Mouse (Mus musculus) adipose tissue, adult 10 weeks (tissue): ENCODE data around the gene Rfx2. TPM values are rescaled to one million over a fixed set of nuclear protein-coding genes. Genes with fewer than 3 reads are reported as not detected.

ENCODE experiments used
- polyA plus RNA-seq: library from polyadenylated mRNA; stranded (reverse); fragments of 350-450 nt; fragmentation: Illumina TruSeq; extraction: RNeasy Lipid Tissue Mini Kit (QIAGEN cat#74804); gene quantifications from one replicate; pipeline ENCODE4 v1.2.3, GENCODE M21; 2014; ENCODE audit warnings: low read depth, low replicate concordance

Gene Rfx2
- 12.6 TPM for polyA plus RNA-seq

DNA sequence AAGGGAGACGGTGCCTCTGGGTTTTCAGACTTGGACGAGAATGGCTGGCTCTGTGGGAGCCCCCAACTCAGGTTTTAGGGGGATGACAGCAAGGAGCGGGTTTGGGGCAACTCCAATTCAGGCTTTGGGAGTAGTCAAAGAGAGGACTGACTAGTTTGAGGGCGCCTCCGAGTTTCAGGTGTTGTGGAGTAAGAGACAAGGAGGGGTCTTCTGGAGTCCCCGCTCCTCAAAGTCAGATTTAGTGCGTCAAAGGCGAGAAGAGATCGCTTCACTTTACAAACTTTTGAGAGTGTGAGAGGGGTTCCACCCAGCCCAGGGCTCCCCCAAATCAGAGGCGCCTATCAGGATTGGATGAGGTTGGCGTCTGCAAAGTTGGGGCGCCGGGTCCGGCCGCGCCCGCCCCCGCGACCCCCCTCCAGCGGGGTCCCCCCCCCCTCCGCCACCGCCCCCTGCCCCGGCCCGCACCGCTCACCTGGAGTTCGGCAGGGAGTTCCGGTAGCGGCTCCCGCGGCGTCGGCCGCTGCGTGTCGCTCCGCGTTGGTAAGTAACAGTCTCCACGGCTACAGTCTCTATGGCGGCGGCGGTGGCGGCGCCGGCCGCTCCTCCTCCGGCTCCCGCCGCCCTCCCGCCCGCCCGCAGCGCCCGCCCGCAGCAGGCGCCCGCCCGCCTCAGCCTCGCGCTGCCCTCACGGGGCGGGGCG, at the start of gene Rfx2:
TSS of gene Rfx2 (minus strand) at position 603 of the 700 bp plus-strand sequence.

GRCm38 (mm10) chr17:56874936-56875651, 44.3 kb upstream of the Rfx2 start, which contains the start of gene 1700061G19Rik:
Gene 1700061G19Rik (plus strand): TSS chr17:56875477.

DNA sequence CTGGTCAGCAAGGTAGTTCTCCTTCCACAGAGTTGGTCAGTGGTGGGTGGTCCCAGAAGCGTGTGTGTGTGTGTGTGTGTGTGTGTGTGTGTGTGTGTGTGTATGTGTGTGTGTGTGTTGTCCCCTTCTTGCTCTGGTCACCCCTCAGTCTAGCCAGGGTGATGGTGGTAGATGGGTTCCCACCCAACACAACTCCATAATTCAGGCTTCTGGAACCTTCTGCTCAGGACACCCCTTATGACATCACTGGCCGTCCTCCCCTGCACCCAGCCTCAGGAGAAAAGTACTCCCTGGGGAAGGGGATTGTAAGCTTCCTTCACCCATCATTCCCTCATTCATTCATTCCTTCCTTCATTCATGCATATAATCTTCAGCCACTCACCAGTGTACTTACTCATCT, 43.4 kb upstream of the Rfx2 start, which contains the start of gene Acsbg2:
TSS of gene Acsbg2 (minus strand) at position 211 of the 400 bp plus-strand sequence.

DNA sequence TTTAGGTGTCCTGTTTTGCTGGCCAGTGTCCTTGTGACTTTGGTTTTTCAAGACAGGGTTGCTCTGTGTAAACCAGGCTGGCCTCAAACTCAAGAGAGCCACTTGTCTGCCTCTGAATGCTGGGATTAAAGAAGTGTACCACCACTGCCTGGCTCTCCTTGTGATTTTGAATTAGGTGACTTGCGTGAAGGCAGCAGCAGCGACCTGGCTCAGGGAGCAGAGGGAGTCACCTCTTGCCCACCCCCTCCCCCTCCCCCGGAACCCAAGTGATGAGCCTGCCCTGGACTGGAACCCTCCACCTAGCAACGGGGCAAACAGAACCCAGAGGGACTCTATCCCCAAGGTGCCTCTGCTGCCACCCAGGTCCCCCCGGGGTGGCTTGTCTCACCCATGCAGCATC, 60.9 kb downstream of the Rfx2 start, which contains the start of gene Prr22:
TSS of gene Prr22 (plus strand) at position 301 of the 400 bp plus-strand sequence.

GRCm38 (mm10) chr17:56764474-56765354, 66.1 kb downstream of the Rfx2 start, which contains the start of gene Dus3l:
Gene Dus3l (plus strand): TSS chr17:56764757.

DNA sequence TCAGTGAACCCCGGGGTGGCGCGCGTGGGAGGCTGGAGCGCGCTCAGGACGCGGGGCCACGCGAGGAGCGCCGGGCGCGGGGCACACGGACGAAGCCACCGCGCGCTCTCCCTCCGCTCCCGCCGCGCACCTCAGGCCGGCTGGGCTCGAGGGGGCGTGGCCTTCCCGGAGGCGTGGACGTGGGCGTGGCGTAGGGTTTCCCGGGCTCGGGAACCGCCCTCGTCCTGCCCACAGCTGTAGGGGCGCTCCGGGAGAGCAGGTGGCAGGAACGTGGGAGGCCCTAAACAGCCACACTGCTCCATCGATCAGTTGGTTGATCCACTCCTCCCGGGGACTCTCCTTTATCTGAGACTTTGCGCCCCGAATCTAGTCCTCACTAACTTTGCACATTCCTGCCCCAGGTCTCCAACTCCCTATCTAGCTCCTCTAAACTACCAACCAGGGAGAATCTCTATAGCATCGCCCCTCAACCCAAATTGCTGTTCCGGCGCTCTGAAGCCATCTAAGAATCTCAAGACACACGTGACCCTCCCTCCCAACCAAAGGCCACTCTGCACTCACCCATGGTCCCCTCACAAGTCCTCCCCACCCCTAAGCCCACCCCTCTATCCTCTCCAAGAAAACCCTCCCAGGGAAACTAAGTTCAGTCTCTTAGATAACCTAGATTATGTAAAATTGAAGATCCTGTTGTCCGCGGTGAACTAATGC, 73.2 kb downstream of the Rfx2 start, which contains the start of gene Nrtn:
TSS of gene Nrtn (minus strand) at position 115 of the 708 bp plus-strand sequence.

Other genes starting within 250 kb of the Rfx2 start
- 77.2 TPM for gene Safb2, start 246.4 kb downstream of the Rfx2 start, polyA plus RNA-seq
- gene Safb, start 246.2 kb downstream of the Rfx2 start, polyA plus RNA-seq: 77.6 TPM
- gene 2410015M20Rik, start 221.2 kb downstream of the Rfx2 start, polyA plus RNA-seq: 309 TPM
- 1,330 TPM for gene Rpl36, start 217.6 kb downstream of the Rfx2 start, polyA plus RNA-seq
- 60.5 TPM for gene Lonp1, start 204.1 kb downstream of the Rfx2 start, polyA plus RNA-seq
- gene Catsperd, start 202.9 kb downstream of the Rfx2 start, polyA plus RNA-seq: 3.6 TPM
- gene Ranbp3, start 157.7 kb downstream of the Rfx2 start, polyA plus RNA-seq: 42.4 TPM
- gene Ndufa11, start 113.2 kb downstream of the Rfx2 start, polyA plus RNA-seq: 224 TPM
- gene Vmac, start 113.0 kb downstream of the Rfx2 start, polyA plus RNA-seq: 43.1 TPM
- gene Nrtn, start 73.5 kb downstream of the Rfx2 start, polyA plus RNA-seq: 3.1 TPM
- gene Dus3l, start 66.3 kb downstream of the Rfx2 start, polyA plus RNA-seq: 27.7 TPM
- 3.3 TPM for gene Prr22, start 60.8 kb downstream of the Rfx2 start, polyA plus RNA-seq
- 4.8 TPM for gene Acsbg2, start 43.4 kb upstream of the Rfx2 start, polyA plus RNA-seq
- gene 1700061G19Rik, start 44.5 kb upstream of the Rfx2 start, polyA plus RNA-seq: 1.8 TPM
- gene Mllt1, start 104.4 kb upstream of the Rfx2 start, polyA plus RNA-seq: 23.0 TPM
- not detected for gene Acer1, start 151.1 kb upstream of the Rfx2 start, polyA plus RNA-seq
- gene Clpp, start 159.3 kb upstream of the Rfx2 start, polyA plus RNA-seq: 74.2 TPM
- 21.7 TPM for gene Alkbh7, start 166.3 kb upstream of the Rfx2 start, polyA plus RNA-seq
- not detected for gene Pspn, start 169.0 kb upstream of the Rfx2 start, polyA plus RNA-seq
- gene Gtf2f1, start 180.3 kb upstream of the Rfx2 start, polyA plus RNA-seq: 54.6 TPM
- 0.53 TPM for gene Gm17949, start 180.5 kb upstream of the Rfx2 start, polyA plus RNA-seq
- 48.9 TPM for gene Khsrp, start 200.5 kb upstream of the Rfx2 start, polyA plus RNA-seq
- 0.43 TPM for gene Slc25a41, start 210.6 kb upstream of the Rfx2 start, polyA plus RNA-seq
- gene Crb3, start 228.1 kb upstream of the Rfx2 start, polyA plus RNA-seq: 30.2 TPM
- 57.3 TPM for gene Slc25a23, start 228.8 kb upstream of the Rfx2 start, polyA plus RNA-seq
- gene Dennd1c, start 247.5 kb upstream of the Rfx2 start, polyA plus RNA-seq: 4.7 TPM